Mouse (Mus musculus): Measurements from ENCODE around the gene Plcb4.
A peak's percentile ranks its signal among the peaks of the same experiment; 100 is the strongest.
"Not testable (repeated sequence)": the region's sequence is repeated elsewhere in the genome, so short reads cannot be mapped to it uniquely, and the experiment has no call there.

Plcb4 gene

GRCm38 (mm10) chr2:135966871-135967557, 308.2 kb downstream of the Plcb4 start:
- peak; percentile 65 for DNase-seq

GRCm38 (mm10) chr2:135968159-135968558, 309.3 kb downstream of the Plcb4 start:
- DNase-seq = no peak

DNA sequence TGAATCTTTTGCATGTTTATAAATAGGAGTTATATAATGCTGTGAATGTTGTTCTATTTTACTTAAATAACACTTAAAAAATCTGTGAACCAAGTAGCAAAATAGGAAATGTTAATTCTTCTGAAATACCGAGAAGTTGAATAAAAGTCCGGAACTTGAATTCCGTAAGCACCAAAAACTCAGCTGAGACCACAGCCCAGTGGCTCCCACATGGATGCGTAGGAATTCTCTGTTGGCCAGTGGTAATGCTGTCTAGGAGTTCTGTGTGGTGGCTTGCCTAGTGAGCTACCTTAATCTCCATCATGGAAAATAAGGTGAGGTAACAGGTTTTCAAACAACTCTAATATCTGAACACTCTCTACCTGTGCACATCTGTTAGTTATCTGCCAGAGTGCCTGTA, 312.1 kb downstream of the Plcb4 start:
- no peak for DNase-seq

DNA sequence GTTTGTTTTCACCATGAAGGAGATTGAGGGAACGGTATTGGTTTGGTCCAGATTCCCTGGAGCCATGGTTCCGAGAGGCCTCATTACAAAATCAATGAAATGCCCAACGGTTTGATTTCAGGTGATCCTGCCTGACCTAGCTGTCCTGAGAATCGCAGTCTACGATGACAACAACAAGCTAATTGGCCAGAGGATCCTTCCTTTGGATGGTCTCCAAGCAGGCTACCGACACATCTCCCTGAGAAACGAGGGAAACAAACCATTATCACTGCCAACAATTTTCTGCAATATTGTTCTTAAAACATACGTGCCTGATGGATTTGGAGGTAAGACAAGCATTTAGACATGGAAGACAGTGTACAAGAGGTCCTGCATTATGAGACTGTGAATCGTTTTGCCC, 317.2 kb downstream of the Plcb4 start:
- DNase-seq = no peak

DNA sequence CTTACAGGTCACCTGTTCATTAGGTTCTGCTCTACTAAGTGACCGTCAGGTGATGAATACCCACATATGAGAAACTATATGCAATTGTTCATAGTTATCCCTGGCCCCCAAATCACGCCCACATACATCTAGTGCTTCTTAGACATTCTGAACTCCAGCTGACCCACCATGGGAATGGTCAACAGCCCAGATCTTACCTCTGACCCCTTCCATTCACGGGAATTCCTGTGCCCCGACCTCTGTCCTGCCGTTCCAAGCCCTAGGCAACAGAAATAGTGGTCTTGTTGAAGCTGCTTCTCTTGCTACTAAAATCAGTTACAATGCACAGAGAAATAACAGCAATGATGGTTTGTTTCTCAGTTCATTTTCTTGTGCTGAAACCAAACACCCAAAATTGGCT, 320.0 kb downstream of the Plcb4 start:
- no peak for DNase-seq

- DNase-seq = no peak
Observed at GRCm38 (mm10) chr2:135980428-135980827, 321.6 kb downstream of the Plcb4 start.

- DNase-seq = no peak
Observed at GRCm38 (mm10) chr2:135983972-135984371, 325.2 kb downstream of the Plcb4 start.

GRCm38 (mm10) chr2:135985536-135986265, 326.9 kb downstream of the Plcb4 start:
- DNase-seq = no peak

DNA sequence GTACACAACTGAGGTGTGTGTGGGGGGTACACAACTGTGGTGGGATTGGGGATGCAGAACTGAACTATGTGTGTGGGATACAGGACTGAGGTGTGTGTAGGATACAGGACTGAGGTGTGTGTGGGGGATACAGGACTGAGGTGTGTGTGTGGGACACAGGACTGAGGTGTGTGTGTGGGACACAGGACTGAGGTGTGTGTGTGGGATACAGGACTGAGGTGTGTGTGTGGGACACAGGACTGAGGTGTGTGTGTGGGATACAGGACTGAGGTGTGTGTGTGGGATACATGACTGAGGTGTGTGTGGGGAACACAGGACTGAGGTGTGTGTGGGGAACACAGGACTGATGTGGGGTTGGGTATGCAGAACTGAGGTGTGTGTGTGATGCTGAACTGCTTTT, 329.7 kb downstream of the Plcb4 start:
- DNase-seq = not testable (repeated sequence)

DNA sequence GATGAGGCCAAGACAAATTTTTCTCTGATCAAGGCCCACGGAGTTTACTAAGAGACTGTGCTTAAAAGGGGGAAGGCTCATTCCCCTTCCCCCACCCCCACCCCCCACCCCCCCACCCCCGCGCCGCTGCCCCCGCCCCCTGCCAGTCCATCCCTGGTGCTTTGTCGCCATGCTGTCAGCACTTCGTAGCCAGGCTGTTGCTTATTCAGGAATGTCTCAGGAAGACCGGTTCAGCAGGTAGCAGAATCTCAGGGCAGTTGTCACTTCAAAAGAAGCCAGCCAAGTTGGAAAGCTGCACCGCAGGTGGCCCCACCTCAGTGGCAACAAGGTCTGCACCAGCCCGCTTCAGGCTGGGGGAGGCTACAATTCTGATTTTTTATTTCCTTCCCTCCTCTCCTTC, 331.9 kb downstream of the Plcb4 start:
- DNase-seq = not testable (repeated sequence)

DNA sequence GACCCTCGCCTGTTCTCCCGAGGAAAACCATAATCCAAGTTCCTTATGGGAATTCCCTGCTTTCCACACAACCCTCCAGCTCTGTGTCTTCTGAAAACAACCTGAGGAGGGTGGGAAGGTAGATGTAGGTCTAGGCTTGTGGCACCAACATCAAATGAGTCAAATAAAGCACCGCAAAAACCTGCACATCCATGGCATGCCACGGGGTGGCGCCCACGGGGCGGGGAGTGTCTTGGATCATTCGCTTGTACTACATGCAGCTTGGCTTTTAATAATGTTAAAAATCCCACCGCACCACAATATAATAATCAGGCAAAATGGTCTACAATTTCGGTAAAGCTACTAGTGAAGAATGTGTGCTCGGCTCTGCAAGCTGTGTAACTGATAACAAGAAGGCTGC, 334.5 kb downstream of the Plcb4 start:
- no peak for DNase-seq

- no peak for DNase-seq
Observed at GRCm38 (mm10) chr2:135995196-135995595, 336.4 kb downstream of the Plcb4 start.

- no peak for DNase-seq
Observed at GRCm38 (mm10) chr2:135996936-135997335, 338.1 kb downstream of the Plcb4 start.

DNA sequence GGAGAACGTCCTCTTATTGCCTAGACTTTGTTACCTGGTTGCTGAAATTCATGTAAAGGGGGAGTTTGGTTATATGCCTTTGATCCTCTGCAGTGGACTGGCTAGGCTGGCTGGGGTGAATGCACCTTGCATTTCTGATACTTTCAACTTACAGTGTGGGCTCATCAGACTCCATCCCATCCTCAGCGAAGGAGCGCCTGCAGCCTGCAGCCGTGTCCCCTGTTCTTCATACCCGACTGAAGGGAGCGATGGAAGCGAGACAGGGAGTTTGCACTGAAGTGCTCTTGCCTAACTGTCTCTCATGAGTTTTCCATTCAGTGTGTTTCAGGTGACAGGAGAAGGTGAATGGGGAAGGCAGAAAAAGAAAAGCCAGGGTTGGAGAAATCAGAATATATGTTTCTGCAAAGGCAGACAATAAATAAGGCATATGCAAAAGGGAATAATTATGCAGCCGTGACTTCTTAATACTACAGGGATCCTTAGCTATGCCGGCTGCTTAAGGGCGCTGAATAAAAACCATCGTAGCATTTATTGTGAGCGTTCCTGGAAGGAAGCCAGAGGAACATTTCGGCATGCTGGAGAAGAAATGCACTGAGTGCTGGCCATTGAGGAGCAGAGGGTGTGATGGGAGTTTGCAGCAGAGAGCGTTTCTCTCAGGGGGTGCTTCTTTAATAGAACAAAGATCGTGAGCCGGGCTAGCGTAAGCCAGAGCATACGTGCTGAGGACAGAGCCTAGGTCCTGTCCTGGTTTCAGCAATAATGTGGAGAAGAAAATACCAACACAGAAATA, 338.7 kb downstream of the Plcb4 start:
- no peak for DNase-seq

DNA sequence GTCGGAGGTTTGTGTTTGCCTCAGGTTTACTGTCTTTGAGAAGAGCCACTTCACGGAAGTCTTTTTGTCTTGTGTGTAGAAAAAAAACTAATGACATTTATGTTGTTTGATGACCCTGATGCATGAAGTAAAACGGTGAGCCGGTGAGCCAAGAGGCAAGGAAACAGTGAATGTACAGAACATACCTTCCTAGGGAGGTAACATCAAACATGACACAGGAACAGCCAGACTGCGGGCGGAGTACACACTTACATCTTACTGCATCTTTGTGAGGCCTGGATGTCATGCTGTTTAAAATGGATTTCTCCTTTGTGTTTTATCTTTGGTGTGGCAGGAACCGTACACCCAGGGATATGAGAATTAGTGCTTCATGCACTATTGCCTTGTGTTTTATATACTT, 340.1 kb downstream of the Plcb4 start:
- DNase-seq = no peak

DNA sequence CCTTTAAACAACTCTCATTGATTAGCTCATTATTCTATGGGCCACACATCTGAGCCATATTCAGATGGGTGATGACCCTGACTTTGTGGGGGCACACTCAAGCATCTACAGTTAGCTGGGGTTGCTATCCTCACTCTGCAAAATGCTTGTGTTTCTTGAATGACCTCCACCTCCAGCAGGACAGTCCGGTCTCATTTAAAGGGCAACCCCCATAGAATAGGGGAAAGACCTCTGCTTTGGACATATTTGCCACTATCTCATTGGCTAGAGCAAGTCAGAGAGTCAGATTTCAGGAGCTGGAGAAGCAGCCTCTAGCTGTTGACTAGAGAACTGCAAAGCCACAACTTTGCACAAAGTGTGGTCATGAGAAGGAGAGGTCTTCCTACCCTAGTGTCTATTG, 340.6 kb downstream of the Plcb4 start:
- DNase-seq = no peak

DNA sequence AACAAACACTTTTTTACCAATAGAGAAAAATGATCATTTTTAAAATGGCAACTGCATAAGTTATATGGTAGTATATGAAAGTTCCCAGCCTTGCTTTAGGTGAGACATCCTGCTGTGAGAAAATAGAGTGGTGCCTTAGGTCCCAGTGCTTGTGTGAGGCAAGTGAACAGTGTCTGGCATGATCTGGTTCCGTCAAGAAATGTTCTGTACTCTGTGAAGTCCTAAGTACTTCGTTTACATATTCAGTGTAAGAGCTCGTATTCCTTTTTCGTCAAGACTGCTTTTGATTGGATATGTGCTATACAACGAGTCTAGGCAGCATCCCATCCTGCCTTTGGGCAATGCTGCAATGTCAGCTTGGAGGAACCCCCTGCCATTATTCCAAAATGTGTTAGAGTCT, 342.1 kb downstream of the Plcb4 start:
- DNase-seq = no peak

DNA sequence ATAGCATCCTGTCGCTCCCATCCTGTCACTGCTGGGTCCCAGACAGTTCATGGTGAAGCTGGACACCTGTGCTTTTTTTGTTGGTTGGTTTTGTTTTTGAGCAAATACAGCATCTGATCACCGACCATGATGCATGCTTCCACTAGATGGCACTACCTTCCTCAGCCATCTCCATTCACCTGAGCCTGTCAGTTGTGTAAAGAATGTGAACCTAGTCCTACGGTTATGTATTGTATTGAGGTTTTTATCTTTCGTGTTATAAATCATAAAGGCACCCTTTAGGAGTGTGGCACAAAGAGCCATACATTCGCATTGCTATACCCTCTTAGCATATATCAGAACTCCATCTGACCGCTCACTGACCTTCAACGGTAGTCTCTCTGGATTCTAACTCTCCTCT, 343.3 kb downstream of the Plcb4 start:
- peak; percentile 15 for DNase-seq

GRCm38 (mm10) chr2:136003836-136004235, 345.0 kb downstream of the Plcb4 start:
- no peak for DNase-seq

- DNase-seq = no peak
Observed at GRCm38 (mm10) chr2:136006280-136006679, 347.5 kb downstream of the Plcb4 start.

- DNase-seq = no peak
Observed at GRCm38 (mm10) chr2:136012759-136013158, 353.9 kb downstream of the Plcb4 start.

- no peak for DNase-seq
Observed at GRCm38 (mm10) chr2:136048464-136048863, 389.7 kb downstream of the Plcb4 start.

DNA sequence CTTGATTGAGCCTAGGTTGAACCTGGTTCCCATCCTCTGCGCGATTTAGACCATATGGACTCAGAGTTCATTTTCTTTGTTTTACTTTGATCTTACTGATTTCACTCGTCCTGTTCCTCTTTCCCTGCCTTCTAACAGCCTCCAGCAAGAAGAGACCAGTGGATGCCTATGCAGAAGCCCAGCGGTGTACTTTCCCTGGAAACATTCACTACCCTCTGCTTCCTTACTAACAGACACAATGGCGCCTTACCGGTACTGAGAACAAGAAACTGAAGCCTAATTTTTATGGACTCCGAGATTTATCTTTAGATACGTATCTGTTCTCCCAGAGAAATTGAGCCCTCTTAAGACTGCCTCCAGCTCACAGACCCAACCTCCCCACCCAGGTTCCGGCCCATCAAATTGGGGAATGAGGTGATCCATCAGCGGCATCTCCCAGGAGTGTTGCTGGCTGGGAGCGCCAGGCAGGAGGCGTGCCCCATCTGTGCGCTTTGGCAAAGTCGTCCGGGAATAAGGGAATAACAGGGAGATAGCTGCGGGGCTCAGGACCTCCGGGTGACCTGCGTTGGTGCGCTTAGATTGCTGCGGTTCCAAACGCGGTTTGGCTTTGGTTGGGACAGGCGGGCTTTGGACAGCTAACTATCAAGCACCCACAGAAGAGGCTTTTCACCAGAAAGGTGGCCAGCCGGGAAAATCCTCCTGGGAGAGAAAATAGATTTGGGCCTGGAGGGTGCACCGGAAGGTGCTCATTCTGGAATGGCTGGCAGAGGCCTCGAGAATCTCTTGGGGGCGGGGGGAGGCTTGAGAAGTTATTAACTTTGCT, 392.2 kb downstream of the Plcb4 start:
- DNase-seq = peak; percentile 8
